Mouse (Mus musculus) heart, postnatal 0 days (tissue): ENCODE data around the gene Dennd2a.

Experiments
- CTCF ChIP-seq: IDR thresholded peaks from 2 replicates; pipeline ENCODE4 v1.5.1; 2016; ENCODE audit warnings: antibody characterized with exemption, control low read depth, low read depth
- EP300 ChIP-seq: IDR thresholded peaks from 2 replicates; pipeline ENCODE4 v1.6.1; 2016; ENCODE audit warnings: antibody characterized with exemption, low read depth

- TF ChIP-seq EP300: no peak
- no peak for TF ChIP-seq CTCF
These were observed 111.7 kb downstream of the Dennd2a start for GRCm38 (mm10) chr6:39445801-39446572.
